Mouse (Mus musculus): Measurements from ENCODE around the gene 1700003H04Rik. TPM values are rescaled to one million over a fixed set of nuclear protein-coding genes. Genes with fewer than 3 reads are reported as not detected.

1700003H04Rik gene
- polyA plus RNA-seq (2014; fragmentation: Illumina TruSeq; extraction: RNeasy Lipid Tissue Mini Kit (QIAGEN cat#74804)), result not detected

DNA sequence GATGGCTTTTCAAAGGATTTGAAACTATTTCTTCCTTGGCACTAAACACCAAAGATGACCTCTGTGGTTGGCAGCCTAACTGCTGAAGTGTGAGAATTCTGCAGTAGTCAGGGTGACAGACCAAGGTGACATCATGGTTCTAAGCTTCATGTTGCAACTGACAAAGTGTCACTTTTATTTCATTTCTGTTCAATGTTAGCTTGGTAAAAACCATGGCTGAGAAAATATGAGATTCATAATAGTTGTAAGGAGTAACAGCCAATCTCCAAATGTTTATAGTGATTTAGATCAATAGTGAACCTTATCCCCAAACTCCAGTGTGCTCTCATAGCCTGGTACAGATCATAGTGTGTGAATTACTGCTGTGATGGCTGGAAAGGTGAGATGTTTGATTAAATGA is at the start of gene 1700003H04Rik:
1700003H04Rik (minus strand) TSS at position 101 of the 400 bp plus-strand sequence.

Other genes starting within 250 kb of the 1700003H04Rik start
- gene 1700006A11Rik, start 155.1 kb downstream of the 1700003H04Rik start, polyA plus RNA-seq (2014; fragmentation: Illumina TruSeq; extraction: RNeasy Lipid Tissue Mini Kit (QIAGEN cat#74804)), result not detected